In the genomic region with DNA sequence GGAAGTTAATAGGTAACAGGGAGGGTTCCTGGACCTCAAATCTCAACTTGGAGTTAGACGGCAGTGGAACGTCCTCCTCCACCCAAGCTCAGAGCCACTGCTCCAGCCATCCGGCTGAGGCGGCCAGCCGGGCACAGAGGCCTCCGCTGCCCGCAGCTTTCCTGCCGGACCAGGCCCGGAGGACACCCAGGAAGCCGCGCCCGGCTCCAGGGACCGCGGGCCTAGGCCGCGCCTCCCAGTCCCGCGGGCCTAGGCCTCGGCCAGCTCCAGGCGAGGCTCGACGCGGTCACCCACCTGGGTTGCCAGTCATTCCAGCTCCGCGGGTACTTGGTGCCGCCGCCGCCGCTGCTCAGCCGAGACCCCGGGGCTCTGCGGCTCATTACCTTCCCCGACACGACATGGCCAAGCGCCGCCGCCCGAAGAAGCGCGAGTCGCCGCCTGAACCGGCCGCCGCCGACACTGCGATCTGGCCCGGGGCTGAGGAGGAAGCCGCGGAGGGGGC, we compare ENCODE assay signal across 8 mouse cellular contexts. TPM values are rescaled to one million over a fixed set of nuclear protein-coding genes. Genes with fewer than 3 reads are reported as not detected.
DNase-seq lines count a peak whose midpoint lies in the region; ATAC-seq and TF ChIP-seq lines count a peak whose summit lies in the region.

No protein-coding gene starts in this region.

- ATAC-seq in heart, embryonic 15.5 days (replicated peaks; ENCODE audit: insufficient number of reproducible peaks, insufficient read depth, low FRiP score, low read depth) = peak; percentile 45

- H3K4me2 ChIP-seq in heart, embryonic 15.5 days = peak overlapping the region; percentile 61
- H3K4me2 ChIP-seq in myocyte (ENCODE audit: low read depth) = peak overlapping the region; percentile 88

- WGBS in heart, embryonic 15.5 days = under 1% methylated on average over 50 of the region's 50 CpGs
- WGBS in limb, embryonic 10.5 days = under 1% methylated on average over 47 of the region's 50 CpGs

- TF ChIP-seq POLR2A in embryonic fibroblast, embryonic 13.5 days (IDR thresholded peaks at IDR 0.05; ENCODE audit: low read depth, low read length) = no peak
- no peak for TF ChIP-seq POLR2A in myocyte (IDR thresholded peaks at IDR 0.05; ENCODE audit: insufficient read length, low read depth)

- peak overlapping the region; percentile 95 for H3ac ChIP-seq in myocyte (ENCODE audit: control insufficient read depth, insufficient read length)

- H3K27ac ChIP-seq in heart, embryonic 15.5 days = peak overlapping the region; percentile 99
- peak overlapping the region; percentile 79; the same call in 1 of the 2 replicates for H3K27ac ChIP-seq in ES-E14 (ENCODE audit: insufficient read depth, low read depth, low read length, poor library complexity, severe bottlenecking)
- peak overlapping the region; percentile 88 for H3K27ac ChIP-seq in embryonic fibroblast, embryonic 13.5 days (ENCODE audit: insufficient read depth, low read length)
- H3K27ac ChIP-seq in limb, embryonic 10.5 days = peak overlapping the region; percentile 94

- peaks cover 18% of the 10 kb centered on the region for H3K4me1 ChIP-seq in heart, embryonic 15.5 days (replicated peaks)
- peaks cover 0 to 10% of the 10 kb centered on the region in 2 experiments; a peak in 2 of 4 replicates for H3K4me1 ChIP-seq in ES-E14 (ENCODE audit: control insufficient read depth in 2 of 2, insufficient read depth in 2 of 2, low read length in 2 of 2, poor library complexity in 1 of 2)
- H3K4me1 ChIP-seq in embryonic fibroblast, embryonic 13.5 days (ENCODE audit: control insufficient read depth, insufficient read depth, low read length) = no peaks in the 10 kb centered on the region
- H3K4me1 ChIP-seq in limb, embryonic 10.5 days = peaks cover 14% of the 10 kb centered on the region

- H3K9ac ChIP-seq in heart, embryonic 15.5 days = peak overlapping the region; percentile 100
- H3K9ac ChIP-seq in ES-E14 (ENCODE audit: insufficient read depth, low read depth, low read length, poor library complexity, severe bottlenecking) = peak overlapping the region; percentile 97

- H3K27me3 ChIP-seq in heart, embryonic 15.5 days = no peaks in the 10 kb centered on the region
- H3K27me3 ChIP-seq in limb, embryonic 10.5 days (ENCODE audit: low read depth, poor library complexity, severe bottlenecking) = no peaks in the 10 kb centered on the region
- no peaks in the 10 kb centered on the region for H3K27me3 ChIP-seq in myocyte (ENCODE audit: control insufficient read depth, insufficient read depth, insufficient read length)

- H3K4me3 ChIP-seq in heart, embryonic 15.5 days = peak overlapping the region; percentile 97
- H3K4me3 ChIP-seq in ES-E14 (ENCODE audit: insufficient read depth in 1 of 2, low read depth in 1 of 2, low read length in 2 of 2, poor library complexity in 1 of 2, severe bottlenecking in 1 of 2) (peak overlapping the region; percentile 99), myocyte (peak overlapping the region; percentile 66)
- H3K4me3 ChIP-seq in embryonic fibroblast, embryonic 13.5 days (ENCODE audit: insufficient read depth, low read length) = peak overlapping the region; percentile 90
- H3K4me3 ChIP-seq in limb, embryonic 10.5 days = peak overlapping the region; percentile 89

- DNase-seq in heart, adult 8-10 months (ENCODE audit: low spot score) = no peak
- DNase-seq in ES-E14 (ENCODE audit: low read depth, low spot score) = no peak
- no peak for DNase-seq in limb, embryonic 10.5 days (ENCODE audit: low spot score)
- DNase-seq in right cerebral cortex, postnatal 10 days (ENCODE audit: low spot score in 2 of 2) = no peak
- no peak for DNase-seq in ovary, postnatal 36 days (ENCODE audit: low spot score)

- in situ Hi-C loops in ES-E14 (cut with MboI; ENCODE audit: low sequenced_read_pairs in 2 of 2, unreplicated experiment in 2 of 2) = no loop called here

- TF ChIP-seq CTCF in embryonic fibroblast, embryonic 13.5 days (IDR thresholded peaks at IDR 0.05; ENCODE audit: borderline replicate concordance, insufficient read depth, low read length) = no peak

- peaks cover 50% of the 10 kb centered on the region for H3K79me2 ChIP-seq in myocyte (ENCODE audit: control insufficient read depth, insufficient read depth)

- no peaks in the 10 kb centered on the region for H3K9me3 ChIP-seq in heart, embryonic 15.5 days (replicated peaks)
- H3K9me3 ChIP-seq in ES-E14 (ENCODE audit: control insufficient read depth, insufficient read depth, low read depth, low read length) = no peaks in the 10 kb centered on the region
- no peaks in the 10 kb centered on the region for H3K9me3 ChIP-seq in limb, embryonic 10.5 days (replicated peaks)

- no peaks in the 10 kb centered on the region for H3K36me3 ChIP-seq in heart, embryonic 15.5 days
- no peaks in the 10 kb centered on the region for H3K36me3 ChIP-seq in ES-E14 (ENCODE audit: control insufficient read depth, insufficient read depth, low read length, poor library complexity, severe bottlenecking)
- no peaks in the 10 kb centered on the region for H3K36me3 ChIP-seq in limb, embryonic 10.5 days
- H3K36me3 ChIP-seq in myocyte (ENCODE audit: control insufficient read depth, insufficient read depth) = no peaks in the 10 kb centered on the region

TF ChIP-seq in ES-E14, 5 proteins besides CTCF, POLR2A, EP300 and RAD21:
- TF ChIP-seq MAFK (IDR thresholded peaks at IDR 0.05; ENCODE audit: insufficient read depth, low read depth, low read length) = no peak
- no peak for TF ChIP-seq CHD2 (IDR thresholded peaks at IDR 0.05; ENCODE audit: low read depth, low read length)
- no peak for TF ChIP-seq ZC3H11A (IDR thresholded peaks at IDR 0.05; ENCODE audit: borderline replicate concordance, low read depth, low read length)
- TF ChIP-seq ZNF384 (IDR thresholded peaks at IDR 0.05; ENCODE audit: low read depth, low read length) = no peak
- no peak for TF ChIP-seq HCFC1 (IDR thresholded peaks at IDR 0.05; ENCODE audit: borderline replicate concordance, insufficient read depth, low read length)
TF ChIP-seq in ES-E14: peak in this region for 0.

TF ChIP-seq in myocyte, 11 proteins besides CTCF, POLR2A, EP300 and RAD21:
- TF ChIP-seq USF1 (IDR thresholded peaks at IDR 0.05; ENCODE audit: low read depth) (no peak), CEBPB (IDR thresholded peaks at IDR 0.05; ENCODE audit: insufficient read depth, poor library complexity, severe bottlenecking) (no peak), POLR2AphosphoS2 (IDR thresholded peaks at IDR 0.05; ENCODE audit: insufficient read length, low read depth) (no peak), MYOD1 (IDR thresholded peaks at IDR 0.05; ENCODE audit: control insufficient read depth in 1 of 3, insufficient read length in 2 of 3, low read depth in 2 of 3) (no peak), MYOG (IDR thresholded peaks at IDR 0.05; ENCODE audit: control insufficient read depth in 1 of 3, insufficient read depth in 1 of 3, insufficient read length in 2 of 3, low read depth in 2 of 3) (no peak), TCF12 (IDR thresholded peaks at IDR 0.05; ENCODE audit: insufficient read depth, poor library complexity, severe bottlenecking) (no peak), E2F4 (IDR thresholded peaks at IDR 0.05; ENCODE audit: insufficient read depth) (no peak), SRF (IDR thresholded peaks at IDR 0.05; ENCODE audit: control insufficient read depth, insufficient read length, low read depth) (no peak), MAX (IDR thresholded peaks at IDR 0.05; ENCODE audit: low read depth) (no peak), TCF3 (IDR thresholded peaks at IDR 0.05; ENCODE audit: insufficient read length, low read depth) (no peak)
TF ChIP-seq in myocyte: peak in this region for 0.

RNA-seq across cellular contexts. Expression of a gene that starts 0.5 kb away (rescaled TPM):
- 13.1 and 14.3 TPM in 2 replicates for polyA plus RNA-seq in heart, embryonic 15.5 days (2015; fragmentation: Nextera tagmentation; extraction: Ambion mirVana)
- 10 to 100 TPM; 28.8 to 35.6 (median 30.2) TPM for total RNA-seq in heart, adult 8-10 months (2022)
- total RNA-seq in ES-E14 (2012; rRNA removed) = 55.3 and 61.9 TPM in 2 replicates
- polyA plus RNA-seq in embryonic fibroblast, embryonic 13.5 days (2011; ENCODE audit: insufficient read length, low read depth, missing spikeins) = 53.1 and 56.8 TPM in 2 replicates
- 18.0 and 21.8 TPM in 2 replicates for polyA plus RNA-seq in limb, embryonic 10.5 days (2016; fragmentation: Nextera tagmentation; extraction: Ambion mirVana)
- polyA plus RNA-seq in myocyte (2012; fragmentation: generic; extraction: Trizol) = 7.9 TPM
